Mouse (Mus musculus) c-Kit-negative CD71-positive TER-119-positive erythroid progenitor cells, embryonic 14.5 days (primary cell): ENCODE data around the gene Ap1ar.
"Not testable (repeated sequence)": the region's sequence is repeated elsewhere in the genome, so short reads cannot be mapped to it uniquely, and the experiment has no call there.

ENCODE experiments used
- DNase-seq: peaks from one replicate; pipeline ENCODE4 v3.0.0-alpha.2; 2013; ENCODE audit warnings: low read depth, low spot score

Ap1ar gene

DNA sequence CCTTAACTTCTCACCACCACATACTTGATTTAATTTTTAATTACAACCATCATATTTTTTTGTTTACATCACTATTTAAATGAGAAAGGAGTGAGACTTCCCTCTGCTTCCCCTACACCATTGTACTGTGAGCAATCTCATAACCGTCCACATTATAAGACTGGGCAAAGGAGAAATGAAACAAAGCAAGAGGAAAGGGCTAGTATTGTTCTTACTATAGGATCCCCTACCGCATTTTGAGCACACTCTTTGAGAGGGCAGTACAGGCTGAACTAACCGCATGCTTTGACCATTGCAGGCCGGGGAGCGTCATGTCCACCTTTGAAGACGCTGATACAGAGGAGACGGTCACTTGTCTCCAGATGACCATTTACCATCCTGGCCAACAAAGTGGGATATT, 41.1 kb downstream of the Ap1ar start:
- no peak for DNase-seq

DNA sequence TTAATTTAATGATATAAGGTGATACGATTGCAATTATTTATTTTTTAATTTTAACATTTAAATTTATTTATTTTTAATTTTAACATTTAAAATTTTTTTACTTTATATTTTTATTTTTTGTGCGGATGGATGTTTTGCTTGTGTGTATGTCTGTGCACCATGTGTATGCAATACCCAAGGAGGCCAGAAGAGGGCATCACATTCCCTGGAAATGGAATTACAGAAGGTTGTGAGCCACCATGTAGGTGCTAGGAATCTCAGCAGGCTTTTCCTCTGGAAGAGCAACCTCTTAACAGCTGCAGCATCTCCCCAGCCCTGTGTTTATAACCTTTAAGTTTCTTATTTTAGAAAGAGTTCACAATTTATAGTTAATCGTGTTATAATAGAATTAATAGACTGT, 41.6 kb downstream of the Ap1ar start:
- no peak for DNase-seq

DNA sequence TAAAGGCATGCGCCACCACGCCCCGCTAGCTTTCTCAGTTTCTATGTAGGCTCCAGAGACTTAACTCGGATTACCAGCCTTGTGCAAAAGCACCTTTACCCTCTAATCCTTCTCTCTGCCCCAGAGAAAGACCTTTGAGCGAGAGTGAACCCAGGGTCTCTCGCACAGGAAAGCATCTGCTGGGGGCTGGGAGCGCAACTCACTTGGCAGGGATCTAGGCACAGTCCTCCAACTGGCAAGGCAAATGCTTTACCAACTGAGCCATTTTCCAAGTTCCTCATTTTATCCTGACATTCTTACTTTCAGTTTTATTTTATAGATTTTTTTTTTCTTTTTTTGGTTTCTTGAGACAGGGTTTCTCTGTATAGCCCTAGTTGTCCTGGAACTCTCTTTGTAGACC, 44.3 kb downstream of the Ap1ar start:
- DNase-seq: no peak

DNA sequence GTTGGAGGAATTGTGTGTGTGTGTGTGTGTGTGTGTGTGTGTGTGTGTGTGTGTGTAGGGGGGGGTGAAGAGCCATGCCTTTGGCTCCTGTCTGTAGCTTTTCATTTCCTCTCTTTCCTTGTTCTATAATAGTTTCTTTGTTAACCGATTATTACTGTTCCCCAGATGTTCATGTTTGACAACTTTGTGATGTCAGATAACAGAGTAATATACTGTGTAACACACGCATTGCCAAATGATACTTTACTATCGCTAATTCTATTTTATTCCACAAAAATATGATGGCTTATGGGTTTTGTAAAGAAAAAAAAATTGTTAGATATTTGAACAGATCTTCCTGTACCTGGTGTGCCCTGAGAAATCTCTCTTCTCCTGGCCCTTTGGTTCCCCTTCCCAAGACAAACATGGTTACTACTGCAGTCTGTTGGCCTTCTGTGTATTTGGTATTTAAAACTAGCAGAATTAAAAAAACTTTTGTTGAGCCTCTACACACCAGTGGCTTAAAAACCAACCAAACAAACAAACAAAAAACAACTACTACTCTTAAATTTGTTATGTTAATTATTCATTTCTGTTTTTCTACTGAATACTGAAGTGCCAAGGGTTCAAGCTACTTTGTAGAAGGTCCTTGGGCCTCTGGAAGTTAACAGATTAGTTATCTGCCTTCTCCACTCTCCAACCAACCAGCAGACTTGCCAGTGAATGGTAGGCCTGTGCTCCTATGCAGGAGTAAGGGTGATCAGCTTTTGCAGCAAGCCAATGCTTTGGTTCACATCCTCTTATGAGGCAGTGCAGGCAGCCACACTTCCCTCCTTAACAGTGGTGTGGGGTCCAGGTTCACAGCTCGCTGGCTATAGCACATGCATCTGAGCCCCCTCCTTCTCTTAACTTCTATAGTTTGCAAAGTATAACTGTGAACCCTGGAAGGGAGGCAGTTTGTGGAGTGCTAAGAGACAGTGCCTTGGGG, 45.4 kb downstream of the Ap1ar start:
- DNase-seq: peak; percentile 64

DNA sequence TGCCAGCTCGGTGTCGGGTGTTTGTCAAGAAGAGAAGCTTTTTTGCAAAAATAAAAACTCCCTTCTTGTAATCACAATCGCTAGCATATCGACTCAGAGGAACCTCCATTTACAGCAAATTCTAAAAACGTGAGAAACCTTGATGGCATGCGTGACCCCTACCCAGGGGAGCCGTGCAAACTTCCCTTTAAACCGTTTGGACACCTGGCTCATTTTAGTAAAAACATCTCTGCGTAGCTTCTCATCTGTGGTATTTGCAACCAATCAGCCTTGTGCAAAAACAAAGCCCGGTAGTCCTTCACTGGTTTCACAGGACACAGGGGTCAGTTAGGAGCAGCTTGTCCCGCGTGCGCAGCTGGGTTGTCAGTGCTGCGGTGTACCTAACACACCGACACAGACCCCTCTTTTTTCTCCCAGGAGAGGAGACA, 46.3 kb downstream of the Ap1ar start:
- DNase-seq: peak; percentile 28

DNA sequence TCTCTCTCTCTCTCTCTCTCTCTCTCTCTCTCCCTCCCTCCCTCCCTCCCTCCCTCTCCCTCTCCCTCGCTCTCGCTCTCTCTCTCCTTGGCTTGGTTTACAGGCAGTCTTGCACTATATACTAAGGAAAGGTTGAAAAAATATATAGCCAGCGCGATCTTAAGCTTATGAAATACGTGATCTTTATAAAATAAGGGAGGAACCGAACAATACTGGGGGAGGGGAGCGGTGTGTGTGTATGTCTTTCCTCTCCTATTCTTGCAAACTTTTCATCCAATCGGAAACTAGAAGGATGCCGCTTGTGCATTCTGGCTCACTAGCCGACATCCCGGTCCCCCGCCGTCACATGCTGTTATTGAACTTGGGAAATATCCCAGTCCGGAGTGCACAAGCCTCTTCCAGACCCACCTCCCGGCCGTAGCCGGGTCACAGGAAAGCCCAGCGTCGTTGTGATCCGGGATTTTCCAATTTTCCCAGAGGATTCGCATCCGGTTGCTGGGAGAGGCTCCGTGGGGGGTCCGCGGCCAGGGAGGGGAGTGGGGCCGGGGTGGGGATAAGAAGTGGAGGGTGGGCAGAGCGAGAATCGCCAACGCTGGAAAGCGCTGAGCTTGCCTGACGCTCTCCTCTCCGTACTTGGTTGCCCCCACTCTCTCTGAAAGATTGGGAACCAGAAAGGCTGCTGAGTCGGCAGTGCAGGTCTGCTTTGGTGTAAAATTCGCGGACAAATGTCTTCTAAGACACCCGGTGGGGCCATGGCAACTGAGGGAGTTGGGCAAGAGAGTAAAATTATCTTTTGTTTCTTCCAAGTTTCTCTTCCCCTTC, 46.9 kb downstream of the Ap1ar start:
- DNase-seq: peak; percentile 33

DNA sequence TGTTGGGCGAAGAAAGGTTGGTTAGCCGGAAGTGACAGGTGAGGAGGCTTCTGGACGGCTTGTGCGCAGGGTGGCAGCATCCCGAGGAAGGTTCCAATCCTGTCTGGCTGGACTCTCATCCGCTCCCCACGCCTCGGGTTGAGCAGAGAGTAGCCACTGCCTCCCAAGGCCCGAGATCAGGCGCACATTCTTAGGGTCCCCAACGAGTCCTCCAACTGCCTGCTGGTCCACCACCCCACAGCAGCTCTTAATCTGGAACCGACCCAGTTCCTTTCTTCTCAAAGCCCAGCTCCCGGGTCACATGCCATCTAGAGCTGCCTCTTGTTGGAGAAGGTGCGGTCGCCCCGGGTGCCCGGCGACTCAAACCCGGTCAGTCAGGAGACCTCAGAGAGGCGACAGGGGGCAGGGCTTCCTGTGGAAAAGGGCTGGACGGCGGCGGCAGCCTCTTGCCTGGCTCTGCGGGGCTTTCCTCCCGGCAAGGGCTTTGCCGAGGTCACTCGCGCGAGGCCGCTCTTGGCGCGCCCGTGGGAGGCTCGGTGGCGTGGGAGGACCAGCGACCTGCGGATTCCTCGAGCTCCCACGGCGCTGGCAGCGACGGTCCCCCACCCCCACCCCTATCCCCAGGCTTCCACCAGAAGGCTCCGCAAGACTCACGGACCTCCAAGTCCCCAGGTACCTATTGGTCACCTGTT, 47.7 kb downstream of the Ap1ar start, which contains the start of gene Tifa:
Gene Tifa, plus strand, starts transcription at position 306 of the 692 bp plus-strand sequence.
- peak; percentile 30 for DNase-seq

DNA sequence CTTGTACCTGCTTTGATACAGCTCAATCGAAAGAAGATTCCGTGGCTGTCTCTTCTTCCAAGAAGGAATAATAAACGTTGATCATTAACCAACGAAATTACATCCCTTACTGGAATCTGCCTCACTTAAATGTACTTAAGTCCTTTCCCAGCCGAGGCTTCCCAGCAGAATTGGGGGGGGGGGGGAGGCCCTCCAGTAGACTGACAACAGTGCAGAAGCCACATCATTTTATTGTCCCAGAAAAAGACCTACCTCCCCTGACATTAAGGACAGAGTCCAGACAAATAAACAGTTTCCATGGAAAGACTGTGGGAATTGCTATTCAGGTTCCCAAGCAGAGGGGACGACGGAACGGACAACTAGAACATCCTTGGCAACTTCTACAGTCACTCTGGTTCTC, 48.4 kb downstream of the Ap1ar start:
- no peak for DNase-seq

DNA sequence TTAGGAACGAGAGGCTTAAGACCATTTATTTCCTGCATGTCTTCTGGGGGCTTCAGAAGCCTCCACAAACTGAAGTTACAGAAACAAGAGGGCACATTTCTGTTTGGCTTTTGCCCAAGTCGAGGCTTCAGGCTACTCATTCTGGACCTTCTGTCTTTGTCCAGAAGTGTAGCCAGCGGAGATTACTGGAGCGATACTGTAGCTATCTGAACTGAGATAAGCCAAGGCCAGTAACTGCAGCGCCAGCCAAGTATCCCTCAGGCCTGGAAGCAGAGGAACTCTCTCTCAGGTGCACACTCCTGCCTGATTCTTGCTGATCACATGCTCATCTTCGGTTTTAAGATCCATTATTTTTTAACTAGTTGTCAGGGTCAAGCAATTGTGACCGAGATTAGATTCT, 49.3 kb downstream of the Ap1ar start:
- DNase-seq: no peak

DNA sequence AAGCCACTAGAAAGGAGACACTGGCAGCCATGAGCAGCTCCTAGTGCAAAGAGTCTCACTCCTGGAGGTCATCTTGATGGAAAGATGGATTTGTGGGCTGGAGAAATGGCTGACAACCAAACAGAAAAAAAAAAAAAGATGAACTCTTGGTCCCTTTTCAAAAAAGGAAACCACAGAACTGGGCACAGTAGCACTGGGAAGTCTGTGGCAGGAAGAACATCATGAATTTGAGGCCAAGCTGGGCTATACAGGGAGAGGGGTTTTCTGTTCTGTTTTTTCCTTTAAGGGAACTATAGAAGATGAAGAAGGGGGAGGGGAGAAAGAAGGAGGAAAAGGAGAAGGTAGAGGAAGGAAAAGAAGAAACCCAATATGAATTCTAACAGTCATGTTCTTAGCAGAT, 50.3 kb downstream of the Ap1ar start:
- DNase-seq: no peak

DNA sequence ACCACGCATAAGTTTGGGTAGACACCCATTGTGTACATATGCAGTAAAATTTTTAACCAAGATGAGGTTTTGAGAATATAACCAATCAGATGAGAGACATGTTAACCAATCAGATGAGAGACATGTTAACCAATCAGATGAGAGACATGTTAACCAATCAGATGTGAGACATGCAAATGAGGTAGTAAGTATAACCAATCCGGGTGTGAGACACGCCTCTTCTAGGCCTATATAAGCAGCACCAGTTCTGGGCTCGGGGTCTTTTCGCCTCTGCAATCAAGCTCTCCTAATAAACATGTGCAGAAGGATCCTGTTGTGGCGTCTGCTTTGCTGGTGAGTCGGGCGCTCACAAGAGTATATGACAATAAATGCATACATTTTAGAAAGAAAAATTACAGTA, 53.6 kb downstream of the Ap1ar start:
- DNase-seq: not testable (repeated sequence)

DNA sequence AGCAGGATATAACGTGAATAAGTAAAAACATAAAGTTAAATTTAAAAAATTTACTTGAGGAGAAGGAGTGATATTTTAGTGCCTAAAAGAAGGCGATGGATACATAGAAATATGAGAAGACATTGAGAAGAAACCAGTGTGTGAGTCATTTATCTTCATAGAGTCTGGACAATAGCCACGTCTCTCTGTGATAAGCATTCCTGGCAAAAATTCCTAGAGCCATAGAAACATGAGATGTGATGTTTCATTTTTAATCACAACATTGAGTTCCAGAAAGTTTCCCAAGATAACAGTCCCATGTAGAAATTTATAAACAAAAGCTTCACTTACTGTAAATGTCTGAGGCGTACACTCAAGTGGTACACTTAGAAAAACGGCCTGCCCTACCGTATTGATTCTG, 54.4 kb downstream of the Ap1ar start:
- DNase-seq: no peak

DNA sequence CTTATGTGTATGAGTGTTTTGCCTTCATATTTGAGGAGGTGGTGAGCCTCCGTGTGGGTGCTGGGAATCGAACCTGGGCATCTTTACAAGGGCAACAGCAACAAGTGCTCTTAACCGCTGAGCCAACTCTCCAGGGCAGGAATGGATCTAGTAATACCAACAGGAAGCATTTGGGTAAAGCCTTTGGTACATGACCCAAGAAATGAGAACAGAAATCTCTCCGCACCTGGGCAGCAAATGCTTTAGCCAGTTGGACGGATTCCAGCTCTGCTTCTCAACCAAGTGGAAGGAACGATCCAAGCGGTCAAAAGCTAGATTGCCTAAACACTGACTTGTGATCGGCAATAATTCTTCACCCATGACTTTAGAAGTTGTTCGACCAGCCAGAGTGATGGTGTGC, 56.4 kb downstream of the Ap1ar start:
- no peak for DNase-seq

DNA sequence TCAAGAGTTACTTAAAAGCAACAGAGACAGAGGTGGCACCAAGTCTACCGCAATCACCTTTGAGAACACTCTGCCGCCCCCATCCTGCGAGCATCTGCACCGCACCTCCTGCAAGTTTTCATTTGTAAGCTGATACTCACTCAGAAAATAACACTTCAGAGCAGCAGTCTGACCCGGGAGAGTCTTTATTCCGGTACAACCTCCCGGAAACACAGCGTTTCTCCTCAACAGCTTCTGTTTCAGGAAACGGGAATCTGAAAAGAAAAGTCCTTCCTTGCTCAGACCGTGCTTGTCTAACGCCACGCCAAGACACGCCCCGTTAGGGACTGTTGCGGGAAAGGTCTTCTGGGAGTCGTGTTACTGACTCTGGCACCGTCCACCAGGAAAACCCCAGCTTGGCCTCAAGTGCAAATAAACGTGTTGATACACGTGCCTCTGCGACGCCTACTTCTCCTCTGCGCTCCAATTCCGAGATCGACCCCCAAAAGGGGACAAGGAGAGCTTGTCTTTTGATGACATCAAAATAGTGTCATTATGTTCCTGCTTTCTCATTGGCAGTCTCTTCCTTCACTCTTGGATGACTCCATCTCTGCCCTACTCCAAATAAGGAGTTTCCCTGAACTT, 57.2 kb downstream of the Ap1ar start, which contains the start of gene Alpk1:
Gene Alpk1, minus strand, starts transcription at position 507 of the 624 bp plus-strand sequence.
- peak; percentile 30 for DNase-seq

DNA sequence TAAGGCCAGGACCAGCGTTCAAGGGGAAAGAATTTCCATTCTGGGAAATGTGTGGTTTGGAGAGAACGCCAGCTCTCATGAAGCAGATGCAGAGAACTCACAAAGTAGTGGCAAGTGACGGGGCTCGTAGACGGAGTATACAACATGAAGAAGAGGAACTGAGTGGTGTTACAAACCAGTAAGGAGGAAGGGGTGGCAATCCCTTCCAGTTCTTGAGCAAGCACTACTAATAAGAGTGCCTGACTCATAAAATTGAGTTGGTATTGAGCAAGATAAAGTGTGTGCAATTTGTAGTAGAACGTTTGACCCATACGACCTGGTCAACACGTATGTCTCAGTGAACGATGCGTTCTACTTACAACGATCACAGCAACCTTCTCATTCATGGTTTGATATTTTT, 68.2 kb downstream of the Ap1ar start:
- no peak for DNase-seq

DNA sequence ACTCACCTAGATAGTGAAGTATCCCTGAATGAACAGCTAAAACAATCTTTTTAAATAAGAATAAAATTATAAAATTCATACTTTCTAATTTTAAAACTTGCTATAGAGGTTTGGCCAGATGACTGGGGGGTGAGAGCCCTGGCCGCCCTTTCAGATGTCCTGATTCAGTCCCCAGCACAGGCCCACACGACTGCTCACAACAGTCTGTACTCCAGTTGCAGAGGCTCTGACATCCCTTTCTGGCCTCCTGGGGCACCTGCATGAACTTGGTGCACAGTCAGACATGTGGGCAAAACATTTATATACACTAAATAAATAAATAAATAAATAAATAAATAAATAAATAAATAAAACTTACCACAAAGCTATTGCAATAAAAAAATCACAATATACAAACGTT, 71.4 kb downstream of the Ap1ar start:
- DNase-seq: no peak

DNA sequence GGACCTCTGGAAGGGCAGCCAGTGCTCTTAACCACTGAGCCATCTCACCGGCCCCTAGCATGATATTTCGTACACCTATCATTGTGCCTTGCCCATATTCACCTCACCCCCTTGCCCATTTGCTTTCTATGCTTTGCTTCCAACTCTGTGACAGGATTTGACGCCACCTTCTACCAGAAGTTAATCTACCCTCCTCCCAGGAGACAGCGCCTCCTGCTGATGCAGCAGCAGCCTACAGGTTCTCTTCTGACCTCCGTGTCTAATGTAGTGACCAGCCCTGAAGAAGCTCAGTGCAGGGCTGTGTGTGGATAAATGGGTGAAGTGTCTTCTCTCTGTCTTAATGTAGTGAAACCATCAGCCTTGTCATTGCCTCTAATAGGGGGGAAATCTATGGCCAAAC, 72.8 kb downstream of the Ap1ar start:
- no peak for DNase-seq

DNA sequence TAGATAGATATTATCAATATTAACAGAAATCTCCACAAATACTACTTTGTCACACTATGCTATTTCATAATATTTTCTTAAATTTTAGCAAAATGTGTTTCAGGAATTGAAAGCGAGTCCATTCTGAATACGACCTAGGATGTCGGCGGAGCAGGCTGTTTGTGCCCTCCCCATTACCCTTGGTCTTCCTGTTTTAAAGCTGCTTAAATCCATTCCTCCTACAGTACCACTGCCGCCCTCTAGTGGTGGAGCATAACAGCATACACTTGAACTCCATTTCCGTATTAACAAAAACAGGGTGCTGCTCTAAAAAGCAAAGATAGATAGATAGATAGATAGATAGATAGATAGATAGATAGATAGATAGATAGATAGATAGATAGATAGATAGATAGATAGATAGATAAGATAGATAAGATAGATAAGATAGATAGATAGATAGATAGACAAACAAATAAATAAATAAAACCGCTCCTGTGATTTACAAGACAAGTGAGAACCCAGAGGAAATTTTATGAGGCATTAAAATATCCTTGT, 74.2 kb downstream of the Ap1ar start:
- peak; percentile 62 for DNase-seq

DNA sequence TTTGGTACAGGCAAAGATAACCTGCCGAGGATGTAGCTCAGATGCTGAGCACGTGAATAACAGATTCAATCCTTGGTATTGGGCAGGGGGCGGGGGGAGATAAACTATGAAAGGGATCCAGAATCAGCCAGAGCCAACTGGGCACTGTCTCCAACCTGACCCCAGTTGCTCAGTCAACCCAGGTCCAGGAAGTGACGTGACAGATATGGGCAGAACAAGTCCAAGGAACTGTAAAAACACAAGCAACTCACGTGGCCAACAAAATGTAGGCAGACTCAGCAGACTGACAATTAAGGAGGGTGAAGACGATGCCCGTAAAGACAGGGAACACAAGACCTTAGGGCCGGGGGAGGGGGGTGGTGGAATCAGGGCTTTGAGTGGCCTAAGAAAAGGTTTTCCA, 74.9 kb downstream of the Ap1ar start:
- DNase-seq: no peak

DNA sequence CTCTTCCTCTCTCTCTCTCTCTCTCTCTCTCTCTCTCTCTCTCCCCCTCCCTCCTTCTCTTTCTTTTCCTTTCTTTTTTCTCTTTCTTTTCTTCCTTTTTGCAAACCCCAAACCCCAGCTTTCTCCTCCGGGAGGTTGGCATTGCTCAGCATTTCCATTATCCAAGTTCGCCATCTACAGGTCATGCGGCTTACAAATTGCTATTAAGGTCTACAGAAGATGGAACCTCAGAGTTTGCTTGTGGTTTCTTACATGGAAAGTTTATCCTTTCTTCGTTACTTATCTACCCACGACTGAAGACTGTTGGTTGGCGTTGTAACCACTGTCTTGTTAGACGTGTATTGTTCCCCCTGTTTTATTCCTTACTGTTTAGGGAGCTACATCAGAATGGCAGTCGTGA, 78.1 kb downstream of the Ap1ar start:
- no peak for DNase-seq

DNA sequence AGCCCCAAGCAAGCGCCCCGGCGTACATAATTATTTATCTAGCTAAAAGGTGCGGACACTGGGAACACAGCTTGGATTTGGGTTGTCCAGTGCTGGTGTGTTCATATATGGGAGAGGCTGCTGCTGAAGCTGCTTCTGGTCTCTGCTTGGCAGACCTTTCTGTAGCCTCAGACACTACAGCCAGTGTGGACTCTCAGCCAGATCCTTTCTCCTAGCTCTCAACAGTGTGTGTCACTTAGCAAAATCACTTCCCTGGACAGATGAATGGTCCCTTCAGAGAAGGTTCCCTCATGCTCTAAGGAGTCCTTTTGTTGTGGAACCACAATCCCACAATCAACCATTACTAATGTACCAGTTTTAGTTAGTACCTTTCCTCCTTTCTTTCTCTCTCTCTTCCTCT, 78.5 kb downstream of the Ap1ar start:
- no peak for DNase-seq
